Comparison of ENCODE assay signal across 17 mouse cellular contexts in the genomic region with DNA sequence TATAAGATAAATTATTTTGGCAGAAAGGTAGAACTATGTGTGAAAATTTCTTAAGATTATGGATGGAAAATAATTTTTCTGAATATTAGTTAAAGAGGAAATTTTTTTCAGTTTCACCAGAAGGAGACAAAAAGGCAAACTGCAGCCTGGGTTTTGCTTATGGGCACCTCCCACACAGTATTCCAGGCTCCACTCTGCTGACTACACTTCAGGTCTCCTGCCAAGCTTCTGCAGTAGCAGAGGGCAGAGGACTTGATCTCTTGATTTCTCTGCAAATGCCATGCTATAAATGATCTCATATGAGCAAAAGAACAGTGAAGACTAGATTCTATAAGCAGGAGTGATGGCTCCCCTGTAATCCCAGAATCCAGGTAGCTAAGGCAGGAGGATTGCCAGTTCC.
A peak's percentile ranks its signal among the peaks of the same experiment; 100 is the strongest.
DNase-seq lines count a peak whose midpoint lies in the region; ATAC-seq and TF ChIP-seq lines count a peak whose summit lies in the region.
"Had no signal": no experiment of that assay in that cellular context is flagged by ENCODE, and none has a peak within 500 bp of the region (broad histone marks: within the 10 kb centered on the region; RNA-seq: fewer than 3 reads in every experiment).

No protein-coding gene starts in this region.

- no peak for ATAC-seq in hindbrain, embryonic 13.5 days (ENCODE audit: low FRiP score)
- no peak for ATAC-seq in midbrain, postnatal 0 days (ENCODE audit: low FRiP score)
- ATAC-seq in intestine, embryonic 15.5 days: no peak

- H3K9ac ChIP-seq in hindbrain, embryonic 13.5 days: peak overlapping the region; percentile 66; the same call in 1 of the 2 replicates
- no peak overlapping the region for H3K9ac ChIP-seq in midbrain, postnatal 0 days (replicated peaks; ENCODE audit: low read length, poor library complexity, severe bottlenecking)
- no peak overlapping the region for H3K9ac ChIP-seq in intestine, embryonic 15.5 days
- H3K9ac ChIP-seq: embryonic facial prominence, embryonic 13.5 days; stomach, embryonic 15.5 days had no signal

- H3K4me3 ChIP-seq in layer of hippocampus, adult 2 months: peak overlapping the region; percentile 50
- H3K4me3 ChIP-seq in hindbrain, embryonic 13.5 days: peak overlapping the region; percentile 53
- H3K4me3 ChIP-seq in midbrain, postnatal 0 days (ENCODE audit: low read depth, low read length): peak overlapping the region; percentile 57
- no peak overlapping the region for H3K4me3 ChIP-seq in intestine, embryonic 15.5 days (replicated peaks)
- H3K4me3 ChIP-seq: embryonic facial prominence, embryonic 13.5 days; stomach, embryonic 15.5 days had no signal

- no peak for TF ChIP-seq CTCF in layer of hippocampus, adult 2 months (conservative IDR thresholded peaks at IDR 0.05)
- TF ChIP-seq CTCF in midbrain, postnatal 0 days (IDR thresholded peaks at IDR 0.05): no peak

- H3K9me3 ChIP-seq in hindbrain, embryonic 13.5 days: no peaks in the 10 kb centered on the region
- H3K9me3 ChIP-seq in midbrain, postnatal 0 days (ENCODE audit: low read length): no peaks in the 10 kb centered on the region
- H3K9me3 ChIP-seq in intestine, embryonic 15.5 days: no peaks in the 10 kb centered on the region
- H3K9me3 ChIP-seq: embryonic facial prominence, embryonic 13.5 days; stomach, embryonic 15.5 days had no signal

- peak overlapping the region; percentile 67 for H3K27ac ChIP-seq in layer of hippocampus, adult 2 months
- H3K27ac ChIP-seq in hindbrain, embryonic 13.5 days: peak overlapping the region; percentile 50; the same call in 1 of the 2 replicates
- no peak overlapping the region for H3K27ac ChIP-seq in midbrain, postnatal 0 days (ENCODE audit: low read depth, low read length)
- no peak overlapping the region for H3K27ac ChIP-seq in intestine, embryonic 15.5 days
- H3K27ac ChIP-seq: embryonic facial prominence, embryonic 13.5 days; stomach, embryonic 15.5 days had no signal

- peaks cover 56% of the 10 kb centered on the region for H3K4me1 ChIP-seq in hindbrain, embryonic 13.5 days (replicated peaks)
- H3K4me1 ChIP-seq in midbrain, postnatal 0 days (ENCODE audit: insufficient read depth, low read length): peaks cover 14% of the 10 kb centered on the region
- H3K4me1 ChIP-seq in intestine, embryonic 15.5 days (replicated peaks): no peaks in the 10 kb centered on the region
- H3K4me1 ChIP-seq: embryonic facial prominence, embryonic 13.5 days; stomach, embryonic 15.5 days had no signal

- H3K27me3 ChIP-seq in hindbrain, embryonic 13.5 days: no peaks in the 10 kb centered on the region
- no peaks in the 10 kb centered on the region for H3K27me3 ChIP-seq in midbrain, postnatal 0 days (ENCODE audit: insufficient read depth, low read length)
- H3K27me3 ChIP-seq in intestine, embryonic 15.5 days (replicated peaks): no peaks in the 10 kb centered on the region
- H3K27me3 ChIP-seq: embryonic facial prominence, embryonic 13.5 days; stomach, embryonic 15.5 days had no signal

- no peak for DNase-seq in layer of hippocampus, adult 2 months (ENCODE audit: low spot score in 2 of 2)
- DNase-seq in layer of hippocampus, adult 9-11 months: no peak
- DNase-seq in cerebellum, postnatal 36 days: peak; percentile 21 to 35
- no peak for DNase-seq in midbrain, postnatal 0 days (ENCODE audit: low spot score)
- no peak for DNase-seq in thymus, postnatal 25 days
- no peak for DNase-seq in heart, adult 11 months
- DNase-seq: adrenal gland, postnatal 36 days; gastrocnemius, postnatal 14 days; heart, postnatal 36 days; right cerebral cortex, postnatal 4 days; thymus, postnatal 36 days had no signal

- peak overlapping the region; percentile 70 for H3K4me2 ChIP-seq in hindbrain, embryonic 13.5 days
- peak overlapping the region; percentile 51 for H3K4me2 ChIP-seq in midbrain, postnatal 0 days (ENCODE audit: low read depth, low read length, poor library complexity, severe bottlenecking)
- no peak overlapping the region for H3K4me2 ChIP-seq in intestine, embryonic 15.5 days (replicated peaks)
- H3K4me2 ChIP-seq: embryonic facial prominence, embryonic 13.5 days; heart, embryonic 11.5 days; liver, embryonic 11.5 days; stomach, embryonic 15.5 days had no signal

- H3K36me3 ChIP-seq in hindbrain, embryonic 13.5 days: peaks cover 7% of the 10 kb centered on the region
- no peaks in the 10 kb centered on the region for H3K36me3 ChIP-seq in midbrain, postnatal 0 days (ENCODE audit: insufficient read depth, low read length)
- no peaks in the 10 kb centered on the region for H3K36me3 ChIP-seq in intestine, embryonic 15.5 days
- H3K36me3 ChIP-seq: embryonic facial prominence, embryonic 13.5 days; stomach, embryonic 15.5 days had no signal

Comparison
In these comparisons a context has a peak if more than half of its experiments do, and no peak if none do; other contexts are left out.
1. DNase-seq: peak in cerebellum, postnatal 36 days (2 of 2); none in layer of hippocampus, adult 2 months (0 of 2), layer of hippocampus, adult 9-11 months (single experiment), midbrain, postnatal 0 days (single experiment), thymus, postnatal 25 days (single experiment) and heart, adult 11 months (single experiment).
2. H3K27ac ChIP-seq: peak in layer of hippocampus, adult 2 months (single experiment) and hindbrain, embryonic 13.5 days (single experiment); none in midbrain, postnatal 0 days (single experiment) and intestine, embryonic 15.5 days (single experiment).